In the genomic region with DNA sequence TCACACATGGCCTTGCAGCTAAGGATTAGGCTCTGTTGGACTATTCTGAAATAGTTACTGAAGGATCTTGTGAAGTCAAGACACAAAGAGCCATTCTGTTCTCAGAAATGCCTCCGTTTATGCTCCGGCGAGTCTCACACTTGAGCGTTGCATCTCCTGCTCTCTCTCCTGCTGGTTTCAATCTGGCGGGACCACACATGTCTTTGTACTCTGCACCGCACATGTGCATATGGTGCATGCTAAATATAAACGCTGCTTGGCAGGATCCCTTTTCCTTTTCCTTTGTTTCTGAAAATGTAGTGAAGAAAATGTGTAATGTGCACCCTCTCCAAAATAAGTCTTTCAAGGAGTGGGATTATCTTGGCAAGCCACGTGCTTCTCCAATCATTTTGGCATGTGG, we compare ENCODE assay signal across 10 mouse cellular contexts.
DNase-seq lines count a peak whose midpoint lies in the region; ATAC-seq and TF ChIP-seq lines count a peak whose summit lies in the region.
"Had no signal": no experiment of that assay in that cellular context is flagged by ENCODE, and none has a peak within 500 bp of the region (broad histone marks: within the 10 kb centered on the region; RNA-seq: fewer than 3 reads in every experiment).

No protein-coding gene starts in this region.

- no peak for TF ChIP-seq POLR2A in kidney, adult 2 months (IDR thresholded peaks at IDR 0.05; ENCODE audit: low read depth, low read length)

- peak; percentile 49 for DNase-seq in hindbrain, postnatal 0 days (ENCODE audit: low spot score)
- peak; percentile 8 to 26 for DNase-seq in layer of hippocampus, postnatal 10 days (ENCODE audit: low spot score in 2 of 2)
- peak; percentile 43 for DNase-seq in right cerebral cortex, postnatal 14 days
- no peak for DNase-seq in kidney, adult 2 months
- no peak for DNase-seq in heart, postnatal 14 days
- DNase-seq in heart, adult 8-10 months (ENCODE audit: low spot score): no peak

- no peaks in the 10 kb centered on the region for H3K27me3 ChIP-seq in hindbrain, postnatal 0 days (ENCODE audit: insufficient read depth, low read length)
- H3K27me3 ChIP-seq in hindbrain, embryonic 12.5 days: no peaks in the 10 kb centered on the region
- no peaks in the 10 kb centered on the region for H3K27me3 ChIP-seq in forebrain, embryonic 13.5 days
- no peaks in the 10 kb centered on the region for H3K27me3 ChIP-seq in kidney, adult 2 months (replicated peaks; ENCODE audit: control insufficient read depth, insufficient read depth, low read length)

- H3K36me3 ChIP-seq in hindbrain, postnatal 0 days (ENCODE audit: insufficient read depth, low read length): no peaks in the 10 kb centered on the region
- no peaks in the 10 kb centered on the region for H3K36me3 ChIP-seq in hindbrain, embryonic 12.5 days
- no peaks in the 10 kb centered on the region for H3K36me3 ChIP-seq in forebrain, embryonic 13.5 days (ENCODE audit: poor library complexity, severe bottlenecking)
- H3K36me3 ChIP-seq in kidney, adult 2 months (ENCODE audit: control insufficient read depth, insufficient read depth, low read length): no peaks in the 10 kb centered on the region

- H3K4me3 ChIP-seq in hindbrain, postnatal 0 days (ENCODE audit: low read length): no peak overlapping the region
- H3K4me3 ChIP-seq in hindbrain, embryonic 12.5 days: no peak overlapping the region
- no peak overlapping the region for H3K4me3 ChIP-seq in forebrain, embryonic 13.5 days
- H3K4me3 ChIP-seq in kidney, adult 2 months (ENCODE audit: insufficient read depth, low read depth, low read length): no peak overlapping the region

- 43% methylated on average over 8 of the region's 8 CpGs for WGBS in hindbrain, postnatal 0 days
- WGBS in hindbrain, embryonic 12.5 days: 60% methylated on average over 8 of the region's 8 CpGs
- 37% methylated on average over 8 of the region's 8 CpGs for WGBS in forebrain, embryonic 13.5 days
- 87% methylated on average over 8 of the region's 8 CpGs for WGBS in kidney, adult 2 months

- no peak overlapping the region for H3K4me2 ChIP-seq in hindbrain, postnatal 0 days (ENCODE audit: low read depth, low read length)
- H3K4me2 ChIP-seq in hindbrain, embryonic 12.5 days (replicated peaks): no peak overlapping the region
- H3K4me2 ChIP-seq in forebrain, embryonic 13.5 days: no peak overlapping the region
- H3K4me2 ChIP-seq: liver, embryonic 11.5 days; midbrain, embryonic 11.5 days had no signal

- no peak for TF ChIP-seq CTCF in hindbrain, postnatal 0 days (IDR thresholded peaks at IDR 0.05; ENCODE audit: low read depth)
- no peak for TF ChIP-seq CTCF in kidney, adult 2 months (conservative IDR thresholded peaks at IDR 0.05; ENCODE audit: insufficient read depth, insufficient read length, low read depth, low read length)

- ATAC-seq in hindbrain, postnatal 0 days: 0 out of 2 replicates have a peak, but pooled peaks have one; percentile 47
- no peak for ATAC-seq in hindbrain, embryonic 12.5 days (ENCODE audit: low FRiP score)
- ATAC-seq in forebrain, embryonic 13.5 days: peak; percentile 86

- intact Hi-C loops in heart, postnatal 14 days (cut with DNase I): no loop called here

- no peaks in the 10 kb centered on the region; the same call in 1 of the 2 replicates for H3K4me1 ChIP-seq in hindbrain, postnatal 0 days (ENCODE audit: insufficient read depth, low read length)
- no peaks in the 10 kb centered on the region for H3K4me1 ChIP-seq in hindbrain, embryonic 12.5 days
- H3K4me1 ChIP-seq in forebrain, embryonic 13.5 days: no peaks in the 10 kb centered on the region
- no peaks in the 10 kb centered on the region for H3K4me1 ChIP-seq in kidney, adult 2 months (ENCODE audit: control insufficient read depth, insufficient read depth, low read length)

- no peak overlapping the region for H3K9ac ChIP-seq in hindbrain, postnatal 0 days (replicated peaks; ENCODE audit: low read length)
- no peak overlapping the region for H3K9ac ChIP-seq in hindbrain, embryonic 12.5 days
- H3K9ac ChIP-seq in forebrain, embryonic 13.5 days: no peak overlapping the region

- H3K27ac ChIP-seq in hindbrain, postnatal 0 days: peak overlapping the region; percentile 11; the same call in 1 of the 2 replicates
- H3K27ac ChIP-seq in hindbrain, embryonic 12.5 days: no peak overlapping the region
- no peak overlapping the region for H3K27ac ChIP-seq in forebrain, embryonic 13.5 days
- no peak overlapping the region for H3K27ac ChIP-seq in kidney, adult 2 months (ENCODE audit: insufficient read depth, low read depth, low read length)

- H3K9me3 ChIP-seq in hindbrain, postnatal 0 days (ENCODE audit: low read length): no peaks in the 10 kb centered on the region
- H3K9me3 ChIP-seq in hindbrain, embryonic 12.5 days (replicated peaks): no peaks in the 10 kb centered on the region
- H3K9me3 ChIP-seq in forebrain, embryonic 13.5 days (replicated peaks): no peaks in the 10 kb centered on the region

Comparison
In these comparisons a context has a peak if more than half of its experiments do, and no peak if none do; other contexts are left out.
1. DNase-seq: peak in hindbrain, postnatal 0 days (single experiment), layer of hippocampus, postnatal 10 days (2 of 2) and right cerebral cortex, postnatal 14 days (single experiment); none in kidney, adult 2 months (single experiment), heart, postnatal 14 days (0 of 2) and heart, adult 8-10 months (single experiment).